Mouse (Mus musculus) thymus, postnatal 36 days (tissue): ENCODE measurements around the gene Itgb5.

ENCODE experiments used
- DNase-seq, 2 experiments: peaks; one replicate each; pipeline ENCODE4 v3.0.0; 2022; ENCODE audit warnings: mixed read lengths in 2 of 2

The Itgb5 gene

GRCm38 (mm10) chr16:33829301-33829831 lies at the start of gene Itgb5:
Gene Itgb5, plus strand, starts transcription at chr16:33829665.
- DNase-seq: peak; percentile 8 to 27

DNA sequence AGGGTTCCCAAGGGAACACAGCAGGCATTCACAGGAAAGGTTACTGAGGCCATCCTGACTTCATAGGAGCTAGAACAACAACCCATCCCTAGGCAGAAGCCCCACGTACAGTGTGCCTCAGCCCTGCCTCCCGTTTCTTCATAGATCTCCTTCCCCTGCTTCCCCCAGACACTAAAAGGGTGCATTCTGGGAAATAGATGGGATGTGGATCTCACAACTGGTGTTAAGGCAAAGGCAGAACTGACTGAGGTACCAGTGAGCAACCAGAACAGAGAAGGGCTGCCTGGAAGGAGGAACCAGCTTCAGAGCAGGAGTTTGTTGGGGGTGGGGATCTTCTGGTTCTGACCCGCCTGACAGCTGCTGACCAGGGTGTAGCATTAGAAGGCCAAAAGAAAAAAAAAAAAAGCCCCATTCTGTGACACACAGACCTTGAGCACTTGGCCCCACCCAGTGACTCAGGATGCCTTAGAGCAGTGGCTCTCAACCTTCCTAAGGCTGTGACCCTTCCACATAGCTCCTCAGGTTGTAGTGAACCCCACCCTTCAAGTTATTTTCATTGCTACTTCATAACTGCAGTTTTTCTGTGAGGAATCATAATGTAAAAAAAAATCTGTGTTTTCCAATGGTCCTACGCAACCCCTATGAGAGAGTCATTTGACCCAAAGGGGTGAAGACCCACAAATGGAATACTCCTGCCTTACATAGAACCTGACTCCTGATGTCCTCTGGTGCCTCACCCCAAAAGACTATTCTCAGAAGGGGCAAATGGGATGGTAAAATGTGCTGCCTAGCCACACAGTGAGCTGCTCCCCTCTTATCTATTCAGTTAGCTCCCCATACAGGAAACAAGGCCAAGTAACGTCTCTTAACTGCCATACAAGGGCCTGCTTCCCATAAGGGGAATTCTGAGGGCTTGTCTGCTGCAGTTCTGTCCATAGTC lies 47.4 kb upstream of the Itgb5 start:
- no peak for DNase-seq

DNA sequence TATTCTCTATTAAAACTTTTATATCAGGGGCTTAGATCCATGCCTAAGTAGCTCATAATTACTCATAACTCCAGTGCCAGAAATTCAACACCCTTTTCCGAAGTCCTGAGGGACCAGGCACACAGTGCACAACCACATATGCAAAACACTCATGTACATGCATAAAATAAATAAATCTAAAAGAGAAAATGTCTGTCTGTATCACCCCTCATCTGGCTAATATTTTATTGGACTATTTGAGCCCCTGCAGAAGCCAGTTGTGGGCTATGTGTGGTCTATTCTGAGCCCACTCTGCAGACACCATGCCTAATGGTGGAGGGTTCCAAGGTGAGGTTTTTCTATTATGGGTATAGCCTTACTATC lies 46.8 kb upstream of the Itgb5 start:
- DNase-seq: no peak

GRCm38 (mm10) chr16:33784547-33784946 lies 44.9 kb upstream of the Itgb5 start:
- no peak for DNase-seq

DNA sequence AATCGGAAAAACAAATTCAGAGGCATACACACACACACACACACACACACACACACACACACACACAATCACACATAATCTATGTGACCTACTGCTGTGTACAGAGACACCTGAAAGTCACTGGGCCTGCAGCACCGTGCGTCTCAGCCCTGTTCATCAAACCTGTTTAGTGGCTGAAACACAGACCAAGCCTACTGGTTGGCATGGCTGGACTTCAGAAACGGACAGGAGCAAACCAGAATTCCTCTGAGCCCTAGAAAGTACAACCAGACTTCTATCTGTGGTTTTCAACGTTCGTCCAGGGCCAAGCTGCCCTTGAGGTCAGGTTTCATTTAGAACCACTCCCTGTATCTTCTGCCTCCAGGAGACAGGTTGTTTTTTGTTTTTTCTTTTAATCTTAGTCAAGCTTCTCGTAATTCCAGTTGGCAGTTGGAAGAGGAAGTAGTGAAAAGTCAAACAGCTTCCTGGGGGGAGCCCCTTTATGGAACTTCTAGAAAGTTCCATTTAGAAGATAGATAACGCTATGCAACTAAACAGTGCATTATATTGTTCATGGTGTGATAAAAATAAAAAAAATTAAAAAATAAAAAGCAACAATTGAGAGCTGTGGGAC lies 44.3 kb upstream of the Itgb5 start:
- no peak for DNase-seq

DNA sequence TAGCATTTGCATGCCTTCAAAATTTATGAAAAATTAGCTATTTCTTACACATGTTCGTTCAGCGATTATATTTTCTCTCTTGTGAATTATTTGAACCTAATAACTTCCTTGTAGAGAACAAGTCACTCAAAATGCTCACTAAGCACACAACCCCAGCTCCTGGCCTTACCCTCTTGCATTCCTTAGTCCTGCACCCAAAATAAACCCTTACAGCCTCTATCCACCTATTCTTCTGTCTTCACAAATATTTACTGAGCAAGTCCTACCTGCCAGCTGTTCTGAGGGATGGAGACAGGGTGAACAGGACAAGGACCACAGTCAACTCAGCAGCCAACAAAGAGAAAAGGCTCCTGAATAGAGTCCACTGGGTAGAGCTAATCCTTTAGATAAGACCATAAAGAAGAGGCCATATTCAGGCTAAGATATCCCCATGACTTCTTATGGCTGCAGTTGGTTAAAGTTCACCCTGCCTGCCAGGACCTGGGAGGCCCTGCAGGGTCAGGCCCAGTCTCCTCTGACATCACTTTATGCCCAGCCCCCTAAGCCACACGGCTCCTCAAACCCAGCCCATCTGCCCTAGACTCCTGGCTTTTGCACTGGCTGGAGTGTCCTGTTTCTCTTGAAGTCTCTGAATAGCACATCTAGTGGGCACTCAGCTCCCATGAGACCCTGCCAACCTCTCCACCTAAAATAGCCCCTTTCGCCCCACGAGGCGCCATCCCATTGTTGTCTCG lies 42.6 kb upstream of the Itgb5 start:
- DNase-seq: no peak

GRCm38 (mm10) chr16:33793846-33794791 lies 35.3 kb upstream of the Itgb5 start, which contains the start of gene Muc13:
Gene Muc13, plus strand, starts transcription at chr16:33794037.
- no peak for DNase-seq

DNA sequence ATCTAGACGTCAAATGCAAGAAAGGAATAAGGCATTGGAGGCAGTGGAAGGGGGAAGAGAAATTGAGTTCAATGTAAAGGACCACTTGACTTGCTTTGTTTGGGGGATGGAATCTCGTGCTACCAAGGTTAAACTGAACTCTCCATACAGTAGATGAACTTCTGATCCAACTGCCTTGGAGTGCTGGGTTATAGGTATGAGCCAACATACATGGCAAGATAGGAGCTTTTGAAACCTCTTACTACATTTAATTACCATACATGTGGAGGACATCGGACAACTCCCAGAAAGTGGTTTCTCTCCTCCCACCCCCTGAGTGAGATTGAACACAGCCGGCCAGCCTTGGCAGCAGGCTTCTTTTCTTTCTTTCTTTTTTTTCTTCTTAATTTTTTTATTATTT lies 34.4 kb upstream of the Itgb5 start:
- DNase-seq: no peak

DNA sequence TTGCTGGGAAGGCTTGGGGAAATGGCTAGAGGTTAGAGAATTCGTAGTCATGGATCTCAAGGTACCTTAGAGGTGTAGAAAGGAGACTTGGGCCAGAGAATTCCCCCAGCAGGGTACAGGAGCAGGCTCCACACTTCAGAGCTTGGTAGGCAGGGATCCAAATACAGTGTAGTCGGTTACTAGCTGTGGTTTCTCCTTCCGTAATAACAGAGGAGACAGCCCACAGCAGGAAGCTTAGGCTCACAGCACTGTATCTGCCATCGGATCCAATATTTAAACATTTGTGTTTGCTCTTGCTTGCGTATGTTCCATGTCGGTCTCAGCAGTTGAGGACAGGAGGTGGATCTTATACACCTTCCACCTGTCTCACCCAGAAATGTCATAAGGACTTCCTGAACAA lies 33.6 kb upstream of the Itgb5 start:
- DNase-seq: no peak

DNA sequence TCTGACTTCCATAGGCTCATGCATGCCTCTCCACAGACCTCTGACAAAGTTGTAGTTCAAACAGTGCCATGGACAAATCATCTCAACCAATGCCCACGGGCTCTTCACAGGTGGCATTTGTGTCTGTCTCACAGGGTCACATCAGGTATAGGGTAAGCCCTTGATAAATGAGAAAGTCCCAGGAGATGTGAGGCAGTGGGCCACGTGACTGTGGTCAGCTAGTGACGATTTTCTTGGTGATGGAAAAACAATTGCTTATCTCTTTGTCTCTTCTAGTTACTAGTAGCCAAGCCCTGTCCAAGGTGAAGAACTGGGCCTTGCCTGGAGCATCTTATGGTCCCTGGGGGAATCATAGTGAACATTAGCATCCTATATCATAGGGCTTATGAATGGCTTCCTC lies 32.7 kb upstream of the Itgb5 start:
- DNase-seq: no peak

GRCm38 (mm10) chr16:33797860-33798259 lies 31.6 kb upstream of the Itgb5 start:
- DNase-seq: peak in 1 of 2 experiments; percentile 19

- no peak for DNase-seq
These were observed 19.5 kb upstream of the Itgb5 start for GRCm38 (mm10) chr16:33810002-33810401.

DNA sequence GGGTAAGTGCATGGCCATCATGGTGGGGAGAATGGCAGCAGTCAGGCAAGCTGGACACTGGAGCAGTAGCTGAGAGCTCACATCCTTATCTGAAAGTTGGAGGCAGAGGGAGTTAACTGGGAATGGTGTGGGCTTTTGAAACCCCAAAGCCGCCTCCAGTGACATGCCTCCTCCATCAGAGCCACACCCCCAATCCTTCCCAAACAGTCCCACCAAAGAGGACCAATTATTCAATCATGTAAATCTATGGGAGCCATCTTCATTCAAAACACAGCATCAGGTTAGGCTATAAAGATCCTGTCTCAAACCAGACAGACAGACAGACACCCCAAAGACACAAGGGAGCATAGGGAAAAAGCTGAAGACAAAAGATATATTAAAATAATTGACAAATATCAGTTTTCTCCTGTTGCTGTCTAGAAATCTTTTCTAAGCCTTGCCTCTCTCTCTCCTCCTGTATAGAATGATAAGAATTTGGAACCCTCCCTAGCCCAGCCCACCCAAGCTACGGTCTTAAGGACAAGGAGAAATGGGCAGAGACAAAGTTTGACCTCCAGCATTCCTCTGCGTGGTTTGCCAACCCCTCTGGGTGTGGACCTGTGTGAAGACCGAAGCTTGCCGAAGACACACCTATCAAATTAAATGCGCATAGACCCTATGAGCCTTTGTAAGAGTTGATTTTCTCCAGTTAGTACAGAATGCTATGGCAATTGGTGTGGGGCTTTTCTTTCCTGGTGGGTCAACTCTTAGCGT lies 10.9 kb upstream of the Itgb5 start:
- no peak for DNase-seq

DNA sequence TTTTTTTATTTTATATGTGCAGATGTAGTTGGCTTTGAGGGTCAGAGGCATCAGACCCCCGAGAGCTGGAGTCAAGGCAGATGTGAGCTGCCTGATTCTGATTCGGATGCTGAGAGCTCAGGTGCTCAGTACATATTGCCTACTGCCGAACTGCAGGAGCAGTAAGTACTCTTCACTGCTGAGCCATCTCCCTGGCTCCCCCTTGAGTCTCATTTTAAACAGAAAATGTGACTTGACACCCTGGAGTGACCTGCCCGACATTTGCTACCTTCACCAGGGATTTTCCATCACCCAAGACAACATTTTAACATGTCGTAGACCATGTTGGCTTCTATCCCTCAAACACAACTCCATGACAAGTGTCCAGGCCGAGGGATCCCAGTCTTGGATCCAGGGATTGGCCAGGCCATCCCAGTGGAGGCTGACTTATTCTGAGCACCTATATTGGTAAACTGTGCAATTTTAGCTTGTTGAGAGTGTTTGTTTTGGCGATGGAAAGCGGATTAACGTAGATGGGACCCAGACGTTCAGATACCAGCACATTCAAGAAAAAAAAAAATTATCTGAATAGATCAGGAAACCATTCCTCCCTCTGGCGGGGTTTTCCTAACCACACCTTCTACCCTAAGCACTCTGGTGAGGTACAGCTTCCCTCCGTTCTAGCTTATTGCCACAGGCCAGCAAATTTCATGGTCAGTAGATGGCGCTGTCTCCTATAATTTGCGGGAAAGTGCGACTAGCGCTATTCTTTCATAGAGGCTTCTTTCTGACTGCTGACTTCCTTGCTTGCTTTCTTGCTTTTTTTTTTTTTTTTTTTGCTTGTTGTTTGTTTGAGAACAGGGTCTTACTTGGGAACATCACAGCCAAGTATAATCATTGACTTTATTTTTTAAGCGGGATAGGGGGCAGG lies 8.9 kb upstream of the Itgb5 start:
- peak; percentile 72 to 78 for DNase-seq

DNA sequence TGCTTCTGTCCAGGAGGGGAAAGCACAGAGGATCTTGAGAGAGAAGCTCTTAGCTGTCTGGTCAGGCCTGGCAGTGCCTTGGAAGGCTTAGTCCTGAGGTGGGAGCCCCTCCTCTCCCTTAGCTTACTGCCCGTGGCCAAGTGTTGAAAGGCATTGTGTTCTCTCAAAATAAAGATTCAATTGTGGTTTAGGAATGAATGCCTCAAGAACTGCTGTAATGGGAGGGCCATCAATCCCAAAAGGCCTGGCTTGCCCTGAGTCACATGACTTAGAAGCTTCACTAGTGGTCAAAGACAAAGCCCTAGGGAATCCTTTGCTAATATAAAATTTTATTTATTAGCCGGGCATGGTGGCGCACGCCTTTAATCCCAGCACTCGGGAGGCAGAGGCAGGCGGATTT lies 4.9 kb upstream of the Itgb5 start:
- DNase-seq: no peak

DNA sequence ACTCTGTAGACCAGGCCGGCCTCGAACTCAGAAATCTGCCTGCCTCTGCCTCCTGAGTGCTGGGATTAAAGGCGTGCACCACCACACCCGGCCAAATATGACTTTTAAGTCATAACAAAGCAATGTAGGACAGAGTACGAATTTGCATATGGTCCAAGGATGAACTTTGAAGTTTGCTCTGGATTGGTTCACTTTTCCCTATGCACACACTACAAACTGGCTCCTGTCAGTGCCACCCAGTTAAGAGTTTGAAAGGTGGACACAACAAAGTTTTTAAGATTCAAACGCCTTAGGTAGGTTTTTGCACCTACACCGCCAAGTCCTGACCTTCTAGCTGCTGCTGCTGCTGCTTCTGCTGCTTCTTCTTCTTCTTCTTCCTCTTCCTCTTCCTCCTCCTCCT lies 969 bp upstream of the Itgb5 start:
- no peak for DNase-seq

DNA sequence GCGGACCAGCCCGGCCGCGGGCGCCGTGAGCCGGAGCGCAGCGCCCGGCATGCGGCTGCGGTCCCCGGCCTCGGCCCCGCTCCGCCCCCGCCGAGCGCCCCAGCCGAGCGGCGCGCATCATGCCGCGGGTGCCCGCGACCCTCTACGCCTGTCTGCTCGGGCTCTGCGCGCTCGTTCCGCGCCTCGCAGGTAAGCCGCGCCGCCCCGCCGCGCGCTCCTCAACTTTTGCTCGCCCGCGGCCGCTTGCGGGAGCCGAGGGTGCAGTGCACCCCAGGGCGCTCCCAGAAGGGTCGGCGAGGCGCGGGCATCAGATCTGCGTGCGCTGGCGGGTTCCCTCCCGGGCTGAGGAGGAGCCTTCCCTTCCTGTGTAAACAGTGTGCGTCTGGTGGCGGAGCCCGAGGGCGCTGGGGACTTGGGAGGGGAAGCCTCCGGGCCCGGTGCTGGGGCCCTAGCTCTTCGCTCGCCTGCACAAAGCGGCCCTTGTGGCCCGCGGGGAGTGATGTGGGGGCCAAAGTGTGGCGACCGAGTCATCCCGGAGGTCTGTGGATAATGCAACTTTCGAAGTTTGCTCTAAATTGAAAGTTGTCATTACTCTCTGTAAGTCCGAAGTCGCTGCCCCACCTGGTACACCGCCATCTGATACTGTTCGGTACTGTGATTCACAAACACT lies 512 bp downstream of the Itgb5 start:
- peak; percentile 44 to 50 for DNase-seq

DNA sequence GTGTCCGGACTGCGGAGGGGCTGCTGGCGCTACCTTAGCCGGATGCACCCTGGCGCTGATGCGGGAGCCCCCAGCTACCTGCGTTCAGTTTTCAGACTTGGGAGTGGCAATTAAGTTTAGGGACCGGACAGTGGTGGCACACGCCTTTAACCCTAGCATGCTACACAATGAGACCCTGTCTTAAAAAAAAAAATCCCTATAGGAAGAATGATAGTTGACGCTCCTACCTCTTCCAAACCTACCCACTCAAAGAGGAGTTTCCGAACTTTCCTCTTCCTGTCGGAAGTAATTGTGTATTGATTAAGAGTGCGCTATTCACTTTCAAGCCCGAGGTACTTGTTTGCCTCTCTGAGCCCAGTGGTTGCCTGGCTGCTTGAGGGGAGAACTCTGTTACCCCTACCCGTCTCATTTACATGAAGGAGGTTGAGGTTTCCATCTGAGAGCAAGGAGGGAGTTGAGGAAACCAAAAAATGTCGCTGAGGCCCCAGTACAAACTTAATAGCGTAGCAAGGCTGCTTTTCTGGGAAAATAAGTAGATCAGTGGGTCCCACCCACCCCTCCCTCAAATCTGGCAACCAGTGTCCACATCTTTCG lies 1.1 kb downstream of the Itgb5 start:
- no peak for DNase-seq

GRCm38 (mm10) chr16:33832057-33832456 lies 2.6 kb downstream of the Itgb5 start:
- no peak for DNase-seq
